Mouse (Mus musculus) left cerebral cortex, adult 8-10 months (tissue): Measurements from ENCODE around the gene Arl14ep. TPM values are rescaled to one million over a fixed set of nuclear protein-coding genes. Genes with fewer than 3 reads are reported as not detected.
A peak's percentile ranks its signal among the peaks of the same experiment; 100 is the strongest.
"Not testable (repeated sequence)": the region's sequence is repeated elsewhere in the genome, so short reads cannot be mapped to it uniquely, and the experiment has no call there.

Source experiments
- DNase-seq, 2 experiments: peaks; one replicate each; pipeline ENCODE4 v3.0.0; 2022; ENCODE audit warnings: low spot score in 2 of 2
- total RNA-seq, 4 experiments: library from RNA; stranded (reverse); gene quantifications; 2 replicates each; pipeline ENCODE4 v1.2.4; 2022

Arl14ep gene
- 10 to 100 TPM; 39.6 to 42.3 (median 40.3) TPM for total RNA-seq

- peak; percentile 68 to 78 for DNase-seq
Observed at GRCm38 (mm10) chr2:106973959-106974639, at the start of gene Arl14ep. TSS of gene Arl14ep (minus strand) at chr2:106974424.

GRCm38 (mm10) chr2:107022713-107023112 is 48.5 kb upstream of the Arl14ep start:
- no peak for DNase-seq

GRCm38 (mm10) chr2:107019331-107019730 is 45.1 kb upstream of the Arl14ep start:
- DNase-seq = no peak

- no peak for DNase-seq
Observed at GRCm38 (mm10) chr2:107013161-107013560, 38.9 kb upstream of the Arl14ep start.

- DNase-seq = no peak
Observed at GRCm38 (mm10) chr2:107012318-107012717, 38.1 kb upstream of the Arl14ep start.

GRCm38 (mm10) chr2:107010160-107010559 is 35.9 kb upstream of the Arl14ep start:
- no peak for DNase-seq

GRCm38 (mm10) chr2:107006378-107006777 is 32.2 kb upstream of the Arl14ep start:
- DNase-seq = no peak

GRCm38 (mm10) chr2:107005876-107006275 is 31.7 kb upstream of the Arl14ep start:
- DNase-seq = not testable (repeated sequence)

- DNase-seq = no peak
Observed at GRCm38 (mm10) chr2:106991261-106991660, 17.0 kb upstream of the Arl14ep start.

GRCm38 (mm10) chr2:106984945-106985344 is 10.7 kb upstream of the Arl14ep start:
- DNase-seq = no peak

GRCm38 (mm10) chr2:106982503-106982902 is 8.3 kb upstream of the Arl14ep start:
- no peak for DNase-seq

GRCm38 (mm10) chr2:106976472-106976871 is 2.2 kb upstream of the Arl14ep start:
- no peak for DNase-seq

- no peak for DNase-seq
Observed at GRCm38 (mm10) chr2:106973332-106973958, 779 bp downstream of the Arl14ep start.

GRCm38 (mm10) chr2:106972851-106973250 is 1.4 kb downstream of the Arl14ep start:
- DNase-seq = no peak

GRCm38 (mm10) chr2:106970971-106971370 is 3.3 kb downstream of the Arl14ep start:
- no peak for DNase-seq

GRCm38 (mm10) chr2:106968320-106968719 is 5.9 kb downstream of the Arl14ep start:
- no peak for DNase-seq

- no peak for DNase-seq
Observed at GRCm38 (mm10) chr2:106963560-106963959, 10.7 kb downstream of the Arl14ep start.

GRCm38 (mm10) chr2:106961650-106962049 is 12.6 kb downstream of the Arl14ep start:
- DNase-seq = no peak

- DNase-seq = no peak
Observed at GRCm38 (mm10) chr2:106961066-106961465, 13.2 kb downstream of the Arl14ep start.

GRCm38 (mm10) chr2:106960237-106960636 is 14.0 kb downstream of the Arl14ep start:
- DNase-seq = no peak

GRCm38 (mm10) chr2:106959380-106959779 is 14.8 kb downstream of the Arl14ep start:
- no peak for DNase-seq

GRCm38 (mm10) chr2:106958916-106959315 is 15.3 kb downstream of the Arl14ep start:
- DNase-seq = no peak

- DNase-seq = no peak
Observed at GRCm38 (mm10) chr2:106956146-106956545, 18.1 kb downstream of the Arl14ep start.
